Mouse (Mus musculus) midbrain, embryonic 16.5 days (tissue): ENCODE measurements around the gene Gm1043. TPM values are rescaled to one million over a fixed set of nuclear protein-coding genes. Genes with fewer than 3 reads are reported as not detected.

ENCODE experiments used
- ATAC-seq: fragments of 200-750 bp; cut with Nextera tagmentation; 2 replicates; pipeline ENCODE4 v1.8.0; 2017; ENCODE audit warnings: moderate TSS enrichment
- H3K27ac ChIP-seq: fragments of 300-500 bp; sonication (generic); 2 replicates; pipeline ENCODE4 v1.5.1; 2014; ENCODE audit warnings: mild to moderate bottlenecking, low read length, mixed read lengths
- H3K27me3 ChIP-seq: fragments of 300-500 bp; sonication (generic); 2 replicates; pipeline ENCODE4 v1.6.1; 2014; ENCODE audit warnings: low read depth, low read length, mixed read lengths; ENCODE audit not compliant: control insufficient read depth, insufficient read depth
- H3K36me3 ChIP-seq: fragments of 300-500 bp; sonication (generic); 2 replicates; pipeline ENCODE4 v1.6.1; 2014; ENCODE audit warnings: mild to moderate bottlenecking, low read length, moderate library complexity, mixed read lengths; ENCODE audit not compliant: control insufficient read depth, insufficient read depth
- H3K4me1 ChIP-seq: fragments of 300-500 bp; sonication (generic); 2 replicates; pipeline ENCODE4 v1.6.1; 2014; ENCODE audit warnings: mild to moderate bottlenecking, low read length, mixed read lengths; ENCODE audit not compliant: control insufficient read depth, insufficient read depth
- H3K4me2 ChIP-seq: fragments of 300-500 bp; sonication (generic); 2 replicates; pipeline ENCODE4 v1.6.1; 2014; ENCODE audit warnings: mild to moderate bottlenecking, low read length, mixed read lengths
- H3K4me3 ChIP-seq: fragments of 300-500 bp; sonication (generic); 2 replicates; pipeline ENCODE4 v1.5.1; 2014; ENCODE audit warnings: low read depth, mild to moderate bottlenecking, low read length, moderate library complexity, mixed read lengths
- H3K9ac ChIP-seq: fragments of 300-500 bp; sonication (generic); 2 replicates; pipeline ENCODE4 v1.6.1; 2014; ENCODE audit warnings: low read depth, low read length, mixed read lengths
- H3K9me3 ChIP-seq: fragments of 300-500 bp; sonication (generic); replicated peaks from 2 replicates; pipeline ENCODE4 v1.6.1; 2014; ENCODE audit warnings: mild to moderate bottlenecking, low read length, mixed read lengths; ENCODE audit not compliant: control insufficient read depth, poor library complexity, severe bottlenecking
- WGBS: fragments of 180-500 bp; shearing (Covaris S2); extraction: QIAGEN DNeasy Blood & Tissue Kit; methylation state at CpG from one replicate; pipeline ENCODE4 v1.1.7; 2014; 5-methylcytosine and 5-hydroxymethylcytosine counted together
- polyA plus RNA-seq: library from polyadenylated mRNA; unstranded; fragments of >200 nt; fragmentation: Nextera tagmentation; extraction: Ambion mirVana; gene quantifications from 2 replicates; pipeline ENCODE4 v1.2.1, GENCODE M21; 2015

The Gm1043 gene
- polyA plus RNA-seq, 1 experiment from 2014 or later: 2.3 TPM

DNA sequence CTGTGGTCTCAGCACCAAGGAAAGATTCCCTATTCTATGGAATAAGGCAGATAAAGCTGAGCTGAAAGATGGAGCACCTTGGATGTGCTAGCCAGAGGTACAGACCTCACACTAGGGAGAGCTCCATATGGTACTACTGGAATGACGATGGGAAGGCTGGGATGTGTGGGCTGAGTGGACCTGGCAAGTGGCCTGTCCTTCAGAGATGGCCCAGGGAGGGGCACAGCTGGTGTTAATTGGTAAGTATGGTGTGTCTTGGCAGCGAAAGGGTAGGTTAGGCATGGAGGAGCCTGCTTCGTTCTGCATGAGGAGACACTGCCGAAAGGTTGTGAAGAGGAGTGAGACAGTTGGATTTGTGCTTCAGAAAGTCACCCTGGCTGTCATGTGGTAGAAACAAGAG, 169.4 kb downstream of the Gm1043 start:
- Histone ChIP-seq H3K4me1 (peaks cover 59% of the 10 kb centered on the region), H3K27me3 (no peaks in the 10 kb centered on the region), H3K27ac (no peak overlapping the region), H3K36me3 (no peaks in the 10 kb centered on the region), H3K9ac (no peak overlapping the region), H3K4me2 (no peak overlapping the region), H3K4me3 (no peak overlapping the region), H3K9me3 (no peaks in the 10 kb centered on the region)
- ATAC-seq: no peak
- WGBS: 83% methylated on average over 4 of the region's 4 CpGs

DNA sequence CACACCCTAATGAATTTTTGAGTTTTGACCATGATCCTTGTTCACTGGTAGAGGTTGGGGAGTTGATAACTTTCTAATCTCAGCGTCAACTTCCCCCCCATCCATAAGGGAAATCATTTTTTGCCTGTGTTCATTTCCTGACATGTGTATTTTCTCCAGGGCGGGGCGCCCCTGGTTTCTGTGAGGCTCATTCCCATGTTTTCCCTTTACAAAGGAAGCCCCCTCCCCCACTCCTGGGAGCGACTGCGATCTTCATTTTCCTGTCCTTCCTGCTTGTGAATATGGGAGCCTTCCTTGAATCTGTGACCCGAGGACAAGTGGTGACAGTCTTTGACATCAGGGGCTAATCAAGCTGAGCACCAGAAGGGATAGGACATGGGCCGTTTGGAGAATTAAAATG, 171.7 kb downstream of the Gm1043 start:
- H3K9ac ChIP-seq: no peak overlapping the region
- H3K4me1 ChIP-seq: peaks cover 49% of the 10 kb centered on the region
- H3K9me3 ChIP-seq: no peaks in the 10 kb centered on the region
- 71% methylated on average over 7 of the region's 7 CpGs for WGBS
- no peak overlapping the region for H3K4me3 ChIP-seq
- no peaks in the 10 kb centered on the region for H3K27me3 ChIP-seq
- no peaks in the 10 kb centered on the region for H3K36me3 ChIP-seq
- no peak for ATAC-seq
- H3K27ac ChIP-seq: no peak overlapping the region
- H3K4me2 ChIP-seq: no peak overlapping the region

DNA sequence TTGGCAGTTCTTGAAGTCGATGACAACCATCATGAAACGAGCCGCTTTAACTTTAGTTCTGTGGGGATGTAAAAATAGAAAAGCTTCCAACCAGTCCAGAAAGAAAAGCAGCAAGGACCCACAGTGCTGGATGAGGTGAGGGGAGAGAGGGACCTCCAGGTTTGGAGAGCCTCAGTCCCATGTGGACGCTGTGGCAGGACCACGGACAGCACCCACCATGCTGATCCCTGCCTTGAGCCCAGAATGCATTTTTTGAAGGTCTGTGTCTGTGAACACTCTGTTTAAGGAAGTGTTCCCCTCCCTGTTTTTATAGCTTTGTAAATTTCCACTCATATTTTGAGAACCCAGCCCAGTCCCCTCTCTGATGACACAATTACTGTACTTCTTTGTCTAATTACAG, 172.1 kb downstream of the Gm1043 start:
- no peak for ATAC-seq
- H3K9me3 ChIP-seq: no peaks in the 10 kb centered on the region
- H3K4me2 ChIP-seq: no peak overlapping the region
- no peak overlapping the region for H3K4me3 ChIP-seq
- no peaks in the 10 kb centered on the region for H3K27me3 ChIP-seq
- no peak overlapping the region for H3K27ac ChIP-seq
- WGBS: 59% methylated on average over 5 of the region's 5 CpGs
- H3K9ac ChIP-seq: no peak overlapping the region
- H3K36me3 ChIP-seq: no peaks in the 10 kb centered on the region
- H3K4me1 ChIP-seq: peaks cover 53% of the 10 kb centered on the region

DNA sequence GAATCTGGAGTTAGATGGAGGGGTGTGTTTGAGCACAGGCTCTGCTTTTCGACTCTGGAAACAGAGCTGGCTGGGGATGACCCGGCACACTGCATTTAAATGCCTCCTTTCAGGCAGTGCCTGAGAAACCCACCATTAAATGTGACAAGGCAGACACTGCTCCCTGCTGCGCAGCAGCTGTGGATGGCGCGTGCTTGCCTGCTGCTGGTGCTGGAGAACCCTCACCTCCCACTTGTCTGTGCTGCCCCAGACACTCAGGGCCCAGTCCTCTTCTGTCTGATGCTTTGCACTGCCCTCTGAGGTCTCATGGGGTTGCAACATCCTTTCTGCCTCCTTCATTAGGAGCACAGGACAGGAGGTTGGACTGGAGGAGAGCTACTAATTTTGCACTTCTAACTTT, 176.6 kb downstream of the Gm1043 start:
- Histone ChIP-seq H3K27ac (no peak overlapping the region), H3K4me2 (no peak overlapping the region), H3K36me3 (peaks cover 6% of the 10 kb centered on the region; the same call in 1 of the 2 replicates), H3K9me3 (no peaks in the 10 kb centered on the region), H3K4me1 (peaks cover 51% of the 10 kb centered on the region), H3K27me3 (no peaks in the 10 kb centered on the region), H3K4me3 (no peak overlapping the region), H3K9ac (no peak overlapping the region)
- ATAC-seq: no peak
- WGBS: 38% methylated on average over 5 of the region's 5 CpGs

DNA sequence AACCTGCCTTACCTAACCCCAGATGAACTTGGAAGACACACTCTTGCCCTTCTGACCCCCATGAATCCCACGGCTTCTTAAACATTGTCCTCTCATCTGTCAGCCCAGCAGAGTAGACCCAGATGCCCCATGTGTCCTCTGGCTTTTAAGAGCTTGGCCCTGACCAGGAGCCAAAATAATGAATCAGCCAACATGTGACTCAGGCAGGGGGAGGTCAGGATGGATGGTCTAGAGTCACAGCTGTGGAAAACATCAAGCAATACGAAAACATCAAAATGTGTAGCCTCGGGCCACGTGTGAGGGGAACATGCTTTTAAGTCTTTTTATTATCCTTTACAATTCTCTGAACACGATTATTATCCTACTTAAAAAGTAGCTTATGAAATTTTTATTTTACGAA, 178.6 kb downstream of the Gm1043 start:
- Histone ChIP-seq H3K4me3 (no peak overlapping the region), H3K4me1 (peaks cover 34% of the 10 kb centered on the region), H3K36me3 (peaks cover 18% of the 10 kb centered on the region), H3K4me2 (no peak overlapping the region), H3K27ac (no peak overlapping the region), H3K9me3 (no peaks in the 10 kb centered on the region), H3K9ac (no peak overlapping the region), H3K27me3 (no peaks in the 10 kb centered on the region)
- WGBS: 50% methylated on average over 6 of the region's 6 CpGs
- ATAC-seq: no peak

Other genes with a start within 250 kb of the Gm1043 start
- gene Ppp2r2c, start 216.9 kb upstream of the Gm1043 start, polyA plus RNA-seq: 56.8 and 61.1 TPM in 2 replicates
- 10.3 and 11.1 TPM in 2 replicates for gene Wfs1, start 96.2 kb upstream of the Gm1043 start, polyA plus RNA-seq
- gene Crmp1, start 156.6 kb downstream of the Gm1043 start, polyA plus RNA-seq: 977 and 1,010 TPM in 2 replicates